Mouse (Mus musculus) sigmoid colon, adult 10 weeks (tissue): Measurements from ENCODE around the gene Sox9. TPM values are rescaled to one million over a fixed set of nuclear protein-coding genes. Genes with fewer than 3 reads are reported as not detected.

Experiments
- polyA plus RNA-seq: library from polyadenylated mRNA; stranded (reverse); fragments of 350-450 nt; fragmentation: Illumina TruSeq; extraction: RNeasy Lipid Tissue Mini Kit (QIAGEN cat#74804); gene quantifications from one replicate; pipeline ENCODE4 v1.2.3, GENCODE M21; 2014; ENCODE audit warnings: low read depth, low replicate concordance

Sox9 gene
- 64.1 TPM for polyA plus RNA-seq

GRCm38 (mm10) chr11:112781994-112782356 is at the start of gene Sox9:
Gene Sox9 (plus strand): TSS chr11:112782224.

